Mouse (Mus musculus) spleen, adult 2 months (tissue): Measurements from ENCODE around the gene Flt4. TPM values are rescaled to one million over a fixed set of nuclear protein-coding genes. Genes with fewer than 3 reads are reported as not detected.
"Not testable (repeated sequence)": the region's sequence is repeated elsewhere in the genome, so short reads cannot be mapped to it uniquely, and the experiment has no call there.

Experiments
- DNase-seq, 2 experiments: peaks; one replicate each; pipeline versions ENCODE4 v3.0.0 to v3.0.0-alpha.2; 2012 to 2021; ENCODE audit warnings: low spot score in 2 of 2, low read depth in 1 of 2
- H3K27ac ChIP-seq: fragments of 200-500 bp; 2 replicates; pipeline ENCODE4 v1.5.1; 2012; ENCODE audit warnings: low read length, inconsistent platforms; ENCODE audit not compliant: insufficient read depth
- H3K27me3 ChIP-seq: fragments of 200-500 bp; 2 replicates; pipeline ENCODE4 v1.6.1; 2012; ENCODE audit warnings: mild to moderate bottlenecking, moderate library complexity, low read length, inconsistent platforms; ENCODE audit not compliant: control insufficient read depth, insufficient read depth
- H3K36me3 ChIP-seq: fragments of 200-500 bp; 2 replicates; pipeline ENCODE4 v1.6.1; 2012; ENCODE audit warnings: mild to moderate bottlenecking, low read length, inconsistent platforms; ENCODE audit not compliant: control insufficient read depth, insufficient read depth
- H3K4me1 ChIP-seq: fragments of 200-500 bp; 2 replicates; pipeline ENCODE4 v1.6.1; 2011; ENCODE audit warnings: inconsistent platforms; ENCODE audit not compliant: control insufficient read depth, insufficient read depth, insufficient read length
- H3K4me3 ChIP-seq: fragments of 200-500 bp; 2 replicates; pipeline ENCODE4 v1.5.1; 2011; ENCODE audit warnings: mild to moderate bottlenecking, inconsistent platforms; ENCODE audit not compliant: insufficient read depth, insufficient read length; ENCODE audit errors: extremely low read depth
- CTCF ChIP-seq: fragments of 200-500 bp; IDR thresholded peaks from 2 replicates; pipeline ENCODE4 v1.5.1; 2011; ENCODE audit warnings: mild to moderate bottlenecking, inconsistent platforms; ENCODE audit not compliant: insufficient read depth, insufficient read length, insufficient replicate concordance; ENCODE audit errors: extremely low read depth
- POLR2A ChIP-seq: fragments of 200-500 bp; IDR thresholded peaks from 2 replicates; pipeline ENCODE4 v1.6.1; 2011; ENCODE audit warnings: low read depth, low read length, inconsistent platforms
- WGBS: fragments of 180-500 bp; shearing (Covaris S2); methylation state at CpG from one replicate; pipeline ENCODE4 v1.1.7; 2018; 5-methylcytosine and 5-hydroxymethylcytosine counted together
- polyA plus RNA-seq: library from polyadenylated mRNA; depleted of rRNA; stranded (reverse); fragments of >200 nt; gene quantifications from 2 replicates; pipeline ENCODE4 v1.2.3, GENCODE M21; 2012; rRNA removed

The Flt4 gene
- 6.6 and 7.3 TPM in 2 replicates for polyA plus RNA-seq

DNA sequence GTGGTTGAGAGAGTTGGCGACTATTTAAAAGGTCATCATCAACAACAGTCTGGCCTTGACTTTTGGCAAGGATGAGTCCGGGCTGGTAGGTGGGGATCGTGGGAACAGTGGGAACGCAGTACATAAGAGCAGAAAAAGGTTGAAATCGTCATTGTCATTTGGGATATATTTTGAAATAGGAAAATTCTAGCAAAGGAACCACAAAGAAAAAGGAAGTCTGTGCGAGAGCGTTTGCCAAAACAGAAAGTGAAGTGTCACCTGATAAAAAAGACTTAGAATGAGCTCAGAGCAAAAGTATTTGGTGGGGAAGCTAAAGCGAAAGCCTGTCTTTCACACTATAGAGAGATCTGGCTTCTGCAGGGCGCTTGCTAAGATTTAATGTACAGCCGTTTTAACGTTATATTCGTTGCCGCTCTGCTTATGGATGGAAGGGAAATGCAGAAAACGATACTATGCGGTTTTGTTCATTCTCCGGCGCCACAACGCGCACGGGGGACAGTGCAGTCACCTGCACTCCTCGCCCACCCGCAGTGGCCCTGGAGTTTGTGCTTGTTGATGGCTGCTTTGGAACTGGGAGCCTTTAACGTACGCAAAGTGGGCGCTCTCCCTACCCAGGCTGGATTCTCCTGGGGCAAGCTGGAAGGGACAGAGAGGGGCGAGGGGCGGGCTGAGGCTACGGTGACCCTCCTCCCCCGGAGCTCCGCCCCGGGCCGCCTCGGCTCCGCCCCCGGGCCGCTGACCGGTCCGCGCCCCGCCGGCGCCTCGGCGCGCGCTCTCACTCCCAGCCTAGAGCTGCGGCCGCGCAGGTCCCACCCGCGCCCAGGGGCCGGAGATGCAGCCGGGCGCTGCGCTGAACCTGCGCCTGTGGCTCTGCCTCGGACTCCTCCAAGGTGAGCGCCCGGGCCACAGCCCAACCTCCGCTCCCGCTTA is at the start of gene Flt4:
Gene Flt4, plus strand, starts transcription at position 326 of the 930 bp plus-strand sequence.
- WGBS, result 2% methylated on average over 47 of the region's 61 CpGs
- H3K36me3 ChIP-seq, H3K27ac ChIP-seq, DNase-seq, H3K4me1 ChIP-seq, H3K27me3 ChIP-seq: not testable (repeated sequence)
- peak within 1 kb of the TSS; percentile 47; the same call in 1 of the 2 replicates for H3K4me3 ChIP-seq

DNA sequence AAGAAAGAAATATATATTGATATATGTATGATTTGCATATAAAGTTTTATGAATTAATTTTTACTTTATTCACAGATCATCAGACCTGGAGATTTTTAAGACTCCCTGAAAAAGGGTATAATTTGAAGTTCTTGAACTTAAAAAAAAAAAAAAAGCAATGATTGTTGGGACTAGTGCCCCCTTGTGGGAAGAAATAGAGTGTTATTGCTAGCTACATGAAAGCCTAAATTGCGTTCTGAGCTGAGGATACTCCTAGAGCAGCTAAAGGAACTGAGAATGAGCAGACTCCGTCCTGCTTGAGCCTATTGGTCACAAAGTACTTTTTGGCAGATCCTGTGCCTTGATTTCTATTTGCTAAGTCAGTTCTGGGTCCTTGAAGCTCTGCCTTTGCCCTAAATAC is 34.0 kb upstream of the Flt4 start:
- DNase-seq, H3K4me1 ChIP-seq, H3K27ac ChIP-seq, H3K4me3 ChIP-seq, H3K27me3 ChIP-seq, H3K36me3 ChIP-seq: not testable (repeated sequence)
- WGBS, result 40% methylated on average over 2 of the region's 2 CpGs

DNA sequence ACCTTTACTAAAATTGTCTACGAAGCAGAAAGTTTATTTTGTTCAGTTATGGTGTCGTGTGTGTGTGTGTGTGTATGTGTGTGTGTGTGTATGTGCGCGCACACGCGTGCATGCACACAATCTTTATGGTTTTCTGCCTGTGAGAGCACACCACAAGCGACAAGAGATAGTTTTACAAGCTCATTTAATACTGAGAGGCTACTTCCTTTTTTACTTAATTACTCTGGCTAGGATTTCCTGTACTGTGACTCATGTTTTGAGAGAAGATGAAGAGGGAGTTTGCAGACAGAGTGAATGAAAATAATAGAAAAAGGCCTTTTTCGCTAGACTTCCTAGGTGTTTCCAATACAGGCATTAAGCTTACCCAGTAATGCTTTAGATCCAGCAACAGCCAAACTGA is 28.6 kb upstream of the Flt4 start:
- not testable (repeated sequence) for H3K27ac ChIP-seq, DNase-seq, H3K4me3 ChIP-seq, H3K27me3 ChIP-seq, H3K4me1 ChIP-seq, H3K36me3 ChIP-seq
- 15% methylated on average over 8 of the region's 8 CpGs for WGBS

DNA sequence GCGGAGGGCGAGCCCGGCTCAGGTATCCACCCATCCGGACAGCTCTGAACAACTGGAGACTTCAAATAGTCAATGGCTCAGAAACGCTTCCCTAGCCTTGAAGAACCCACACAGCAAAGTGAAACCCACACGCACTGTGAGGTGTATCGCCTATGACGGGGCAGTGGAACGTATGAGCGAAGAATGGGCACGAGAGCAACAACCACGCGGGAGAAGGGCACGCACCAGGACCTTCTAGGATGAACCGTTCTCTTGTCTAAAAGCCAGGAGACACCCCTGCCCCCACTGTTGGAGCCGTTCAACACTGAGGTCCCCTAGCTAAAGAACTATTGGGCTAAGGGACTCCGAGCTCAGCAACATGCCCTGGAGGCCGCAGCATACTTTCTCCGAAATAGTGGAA is 18.9 kb upstream of the Flt4 start:
- TF ChIP-seq POLR2A (no peak), CTCF (no peak)
- no peak for DNase-seq
- H3K27me3 ChIP-seq, result no peaks in the 10 kb centered on the region
- H3K4me3 ChIP-seq, result no peak overlapping the region
- WGBS, result 93% methylated on average over 19 of the region's 19 CpGs
- H3K4me1 ChIP-seq, result no peaks in the 10 kb centered on the region
- no peak overlapping the region for H3K27ac ChIP-seq
- no peaks in the 10 kb centered on the region for H3K36me3 ChIP-seq

DNA sequence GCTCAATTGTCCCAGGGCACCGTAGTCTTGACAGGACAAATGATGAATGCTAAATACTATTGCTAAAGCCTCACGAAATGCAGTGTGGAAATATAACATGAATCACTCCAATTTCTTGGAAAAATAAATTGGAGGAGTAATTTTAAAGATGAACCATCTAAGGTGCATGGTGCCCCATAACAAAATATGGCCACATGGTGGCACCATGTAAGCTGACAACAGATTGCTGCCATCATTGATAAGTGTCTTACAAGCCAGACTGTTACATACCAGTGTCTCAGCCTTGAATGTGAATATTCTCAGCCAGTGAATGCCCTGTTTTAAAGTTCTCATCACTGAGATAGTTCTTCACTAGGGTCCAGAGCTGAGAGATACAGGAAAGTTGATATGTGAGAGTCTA is 11.9 kb upstream of the Flt4 start:
- not testable (repeated sequence) for H3K36me3 ChIP-seq, H3K27me3 ChIP-seq, DNase-seq, H3K27ac ChIP-seq, H3K4me1 ChIP-seq, H3K4me3 ChIP-seq
- 72% methylated on average over 2 of the region's 2 CpGs for WGBS

DNA sequence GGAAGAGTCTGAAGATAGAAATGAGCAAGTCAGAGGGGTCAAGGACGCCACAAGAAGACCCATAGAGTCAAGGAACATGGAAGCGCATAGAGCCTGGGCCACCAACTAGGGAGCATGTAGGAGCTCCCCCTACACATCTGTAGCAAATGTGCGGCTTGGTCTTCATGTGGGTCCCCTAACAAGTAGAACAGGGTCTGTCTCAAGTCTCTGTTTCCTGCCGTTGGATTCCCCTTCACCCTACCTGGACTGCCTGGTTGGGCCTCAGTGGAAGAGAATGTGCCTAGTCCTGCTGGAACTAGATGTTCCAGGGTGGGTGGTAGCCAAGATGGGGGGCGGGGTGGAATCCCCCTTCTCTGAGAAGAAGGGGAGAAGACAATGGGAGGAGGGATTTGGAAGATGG is 757 bp upstream of the Flt4 start:
- H3K36me3 ChIP-seq, H3K27ac ChIP-seq, H3K4me1 ChIP-seq, H3K4me3 ChIP-seq, H3K27me3 ChIP-seq, DNase-seq: not testable (repeated sequence)
- WGBS, result 85% methylated on average over 5 of the region's 5 CpGs

DNA sequence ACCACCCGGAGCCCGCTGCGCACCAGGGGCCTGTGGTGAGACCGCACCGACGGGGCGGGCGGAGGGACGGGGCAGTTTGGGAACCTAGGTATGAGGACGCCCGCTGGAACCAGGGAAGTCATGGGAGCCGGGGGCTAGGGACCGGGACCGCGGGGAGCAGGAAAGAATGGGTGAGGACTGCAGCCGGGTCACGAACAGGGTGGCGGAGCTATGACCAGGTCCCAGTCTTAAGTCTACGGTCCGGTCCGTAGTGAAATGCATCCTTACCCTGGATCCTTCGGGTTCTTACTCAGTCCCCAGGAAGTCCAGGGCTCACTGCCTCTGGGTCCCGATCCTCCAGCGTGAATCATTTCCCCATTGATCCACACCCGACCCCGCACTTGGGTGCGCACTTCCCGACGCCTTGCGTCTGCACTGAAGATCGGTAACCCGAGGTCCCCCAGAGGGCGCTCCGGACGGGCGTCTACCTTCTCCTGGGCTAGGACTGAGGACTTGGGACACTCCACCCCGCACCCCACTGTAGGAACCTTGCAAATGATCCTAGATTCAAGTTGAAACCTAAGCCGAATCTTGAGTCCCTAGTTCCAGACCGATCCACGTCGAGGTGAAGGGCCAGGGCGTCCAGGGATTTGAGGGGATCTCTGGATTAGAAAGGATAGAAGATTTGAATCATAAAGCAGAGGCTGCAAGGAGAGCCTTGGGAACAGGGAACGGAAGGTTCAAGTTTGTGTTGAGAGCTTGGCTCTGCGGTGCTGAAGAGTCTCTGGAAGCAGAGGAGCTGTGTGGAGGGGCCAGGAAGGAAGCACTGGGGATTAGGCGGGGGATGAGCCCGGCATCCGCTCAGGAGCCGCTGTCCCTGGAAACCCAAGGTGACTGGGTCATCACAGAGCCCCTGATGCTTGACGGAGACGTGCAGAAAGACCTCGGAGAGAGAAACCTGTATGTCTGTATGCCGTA is 1.1 kb downstream of the Flt4 start:
- not testable (repeated sequence) for H3K4me1 ChIP-seq, H3K27me3 ChIP-seq, H3K36me3 ChIP-seq, H3K27ac ChIP-seq, DNase-seq
- WGBS, result 5% methylated on average over 52 of the region's 52 CpGs
- H3K4me3 ChIP-seq, result peak overlapping the region; percentile 36

DNA sequence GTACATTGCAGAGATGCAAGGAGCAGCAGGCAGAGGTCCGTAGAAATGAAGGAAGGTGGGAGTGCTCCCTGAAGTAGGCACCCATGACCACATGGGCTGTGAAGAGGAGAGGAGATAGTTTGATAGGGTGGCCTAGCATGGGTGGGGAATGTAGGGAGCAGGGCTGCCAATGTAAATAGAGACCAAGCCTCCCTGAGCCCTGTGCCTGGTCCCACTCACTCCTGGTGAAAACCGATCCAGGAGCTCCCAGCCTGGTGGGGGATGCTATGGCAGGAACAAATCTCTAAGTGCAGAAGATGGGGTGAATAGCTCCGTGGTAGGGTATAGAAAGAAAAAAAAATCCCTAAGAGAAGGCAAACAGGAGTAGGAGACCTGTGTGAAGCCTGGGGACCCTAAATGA is 2.3 kb downstream of the Flt4 start:
- not testable (repeated sequence) for H3K36me3 ChIP-seq, DNase-seq, H3K4me1 ChIP-seq, H3K4me3 ChIP-seq, H3K27me3 ChIP-seq, H3K27ac ChIP-seq
- 63% methylated on average over 3 of the region's 3 CpGs for WGBS
